Mouse (Mus musculus): ENCODE measurements around the gene Sigirr. TPM values are rescaled to one million over a fixed set of nuclear protein-coding genes. Genes with fewer than 3 reads are reported as not detected.

Gene Sigirr
- polyA plus RNA-seq (2012; rRNA removed), result 2.3 and 2.7 TPM in 2 replicates

GRCm38 (mm10) chr7:141099911-141100691, at the start of gene Sigirr:
TSS of gene Sigirr (minus strand) at chr7:141100572.

DNA sequence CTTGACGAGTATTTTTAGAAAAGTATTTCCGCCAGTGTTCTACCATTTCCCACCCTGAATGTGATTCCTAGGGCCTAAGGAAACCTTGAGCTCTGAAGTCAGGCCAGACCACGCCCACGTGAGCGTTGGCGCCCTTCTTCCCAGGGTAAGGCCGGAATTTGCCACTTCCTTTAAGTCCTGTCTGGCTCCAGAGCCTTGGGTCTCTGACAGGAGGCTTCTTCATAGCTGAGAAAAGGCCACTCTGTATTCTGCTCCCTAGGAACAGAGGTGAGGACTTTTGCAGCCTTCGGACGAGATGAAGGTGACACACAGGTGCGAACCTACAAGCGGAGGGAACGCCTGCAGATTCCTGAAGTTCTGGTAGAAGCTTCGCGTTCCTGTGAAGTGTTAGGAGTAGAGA, 21.9 kb upstream of the Sigirr start, which contains the start of gene Ptdss2:
Ptdss2 (plus strand) TSS at position 138 of the 400 bp plus-strand sequence.

DNA sequence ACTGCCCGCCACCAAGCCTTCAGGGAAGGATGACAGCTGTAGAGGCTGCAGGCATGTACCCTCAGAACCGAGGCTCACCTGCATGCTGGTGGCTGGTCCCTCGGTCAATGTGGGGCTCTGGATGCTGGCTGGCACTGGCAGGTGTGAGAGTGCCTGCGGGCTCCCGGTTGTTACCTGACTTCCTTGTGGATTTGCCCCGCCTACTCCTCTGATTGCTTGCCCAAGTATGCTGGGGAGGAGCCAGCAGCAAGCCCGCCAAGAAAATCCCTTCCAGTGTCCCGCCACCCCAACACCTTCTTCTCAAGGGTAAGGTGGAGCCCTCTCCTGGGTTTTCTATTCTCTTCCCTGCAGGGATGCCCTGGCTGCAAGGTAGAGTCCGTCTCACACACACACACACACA, 17.3 kb upstream of the Sigirr start, which contains the start of gene Ano9:
Ano9 (minus strand) TSS at position 171 of the 400 bp plus-strand sequence.

DNA sequence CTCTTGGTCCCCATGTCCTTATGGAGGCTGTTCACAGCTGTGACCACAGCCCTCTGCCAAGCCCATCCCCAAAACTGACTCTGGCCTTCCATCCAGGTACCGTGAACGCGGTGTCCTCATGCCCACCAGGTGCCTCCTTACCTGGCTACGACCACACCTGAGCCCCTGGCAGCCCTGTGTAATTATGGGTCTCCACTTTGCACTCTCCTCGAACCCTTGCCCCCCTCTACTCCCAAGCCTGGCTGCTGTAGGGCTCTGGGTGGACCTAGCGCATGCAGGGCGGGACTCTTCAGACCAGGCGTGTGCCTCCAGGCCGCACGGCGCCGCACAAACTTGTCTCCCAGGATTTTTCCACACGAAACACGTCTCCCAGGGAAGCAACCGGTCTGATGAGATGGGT, 22.5 kb downstream of the Sigirr start, which contains the start of gene Pkp3:
Pkp3 (plus strand) TSS at position 378 of the 400 bp plus-strand sequence.

DNA sequence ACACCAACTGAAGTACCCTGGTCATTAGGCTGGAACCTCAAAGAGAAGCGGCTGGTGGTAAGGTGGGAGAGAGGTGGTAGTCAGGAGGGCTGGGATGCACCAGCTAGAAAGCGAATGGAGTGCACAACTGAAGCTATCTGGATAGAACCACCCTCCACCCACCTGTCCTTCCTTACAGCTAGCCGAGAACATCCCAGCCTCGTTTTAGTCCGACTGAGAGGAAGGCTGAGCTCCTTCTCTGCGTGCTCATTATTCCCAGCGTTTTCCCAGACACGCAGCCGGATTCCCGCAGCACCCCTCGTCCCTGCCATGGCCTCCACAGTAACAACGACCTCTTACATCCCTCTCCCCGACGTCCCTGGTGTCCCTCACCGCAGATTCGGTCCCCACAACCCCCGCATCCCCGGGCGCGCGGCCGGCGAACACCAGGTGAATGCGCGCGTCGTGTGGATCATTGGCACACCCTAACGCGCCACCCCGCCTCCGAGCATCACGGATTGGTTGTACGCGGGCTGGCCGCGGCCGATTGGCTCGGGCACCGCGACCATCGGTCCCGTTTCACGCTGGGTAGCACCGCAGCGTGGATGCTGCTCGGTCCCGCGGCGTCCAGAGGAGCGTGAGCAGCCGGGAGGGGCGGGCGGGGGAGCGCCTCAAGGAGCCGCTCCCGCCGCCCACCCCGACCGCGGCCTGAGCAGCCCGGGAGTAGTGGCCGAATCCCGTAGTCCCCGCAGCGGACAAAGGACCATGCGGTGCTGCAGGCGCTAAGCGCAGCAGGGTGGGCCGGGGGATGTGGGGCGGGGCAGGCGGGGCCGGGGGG, 39.7 kb downstream of the Sigirr start, which contains the start of gene B4galnt4:
B4galnt4 (plus strand) TSS at position 679 of the 817 bp plus-strand sequence.

Other genes with a start within 250 kb of the Sigirr start
- gene Gm45785, start 244.2 kb downstream of the Sigirr start, polyA plus RNA-seq (2012; rRNA removed), result 0.08 and 0.14 TPM in 2 replicates
- 61.0 and 61.6 TPM in 2 replicates for gene Ric8a, start 243.6 kb downstream of the Sigirr start, polyA plus RNA-seq (2012; rRNA removed)
- 21.6 and 24.4 TPM in 2 replicates for gene Bet1l, start 243.0 kb downstream of the Sigirr start, polyA plus RNA-seq (2012; rRNA removed)
- gene Psmd13, start 218.6 kb downstream of the Sigirr start, polyA plus RNA-seq (2012; rRNA removed), result 167 and 206 TPM in 2 replicates
- gene Sirt3, start 218.3 kb downstream of the Sigirr start, polyA plus RNA-seq (2012; rRNA removed), result 22.4 and 26.1 TPM in 2 replicates
- gene Cox8b, start 200.1 kb downstream of the Sigirr start, polyA plus RNA-seq (2012; rRNA removed), result 0.50 and 1.3 TPM in 2 replicates
- 0.17 and 0.53 TPM in 2 replicates for gene Nlrp6, start 179.7 kb downstream of the Sigirr start, polyA plus RNA-seq (2012; rRNA removed)
- gene Pgghg, start 159.2 kb downstream of the Sigirr start, polyA plus RNA-seq (2012; rRNA removed), result 15.3 and 24.6 TPM in 2 replicates
- gene Ifitm5, start 150.3 kb downstream of the Sigirr start, polyA plus RNA-seq (2012; rRNA removed), result 0.88 and 2.0 TPM in 2 replicates
- not detected in 2 replicates for gene Gm45717, start 144.6 kb downstream of the Sigirr start, polyA plus RNA-seq (2012; rRNA removed)
- gene Ifitm2, start 144.6 kb downstream of the Sigirr start, polyA plus RNA-seq (2012; rRNA removed), result 87.0 and 380 TPM in 2 replicates
- gene Ifitm1, start 133.4 kb downstream of the Sigirr start, polyA plus RNA-seq (2012; rRNA removed), result 12.4 and 30.5 TPM in 2 replicates
- gene Ifitm3, start 89.8 kb downstream of the Sigirr start, polyA plus RNA-seq (2012; rRNA removed), result 5.5 and 20.2 TPM in 2 replicates
- 0.35 and 0.38 TPM in 2 replicates for gene Ifitm6, start 82.6 kb downstream of the Sigirr start, polyA plus RNA-seq (2012; rRNA removed)
- gene Gm17387, start 71.4 kb downstream of the Sigirr start, polyA plus RNA-seq (2012; rRNA removed), result not detected in 2 replicates
- 68.2 and 109 TPM in 2 replicates for gene B4galnt4, start 39.5 kb downstream of the Sigirr start, polyA plus RNA-seq (2012; rRNA removed)
- 1.5 and 2.1 TPM in 2 replicates for gene Pkp3, start 22.4 kb downstream of the Sigirr start, polyA plus RNA-seq (2012; rRNA removed)
- 0.52 and 0.88 TPM in 2 replicates for gene Ano9, start 17.2 kb upstream of the Sigirr start, polyA plus RNA-seq (2012; rRNA removed)
- gene Ptdss2, start 21.8 kb upstream of the Sigirr start, polyA plus RNA-seq (2012; rRNA removed), result 55.5 and 61.6 TPM in 2 replicates
- 44.5 and 71.8 TPM in 2 replicates for gene Rnh1, start 72.3 kb upstream of the Sigirr start, polyA plus RNA-seq (2012; rRNA removed)
- gene Hras, start 93.4 kb upstream of the Sigirr start, polyA plus RNA-seq (2012; rRNA removed), result 97.5 and 134 TPM in 2 replicates
- 15.4 and 17.1 TPM in 2 replicates for gene Lrrc56, start 93.6 kb upstream of the Sigirr start, polyA plus RNA-seq (2012; rRNA removed)
- 8.6 and 10.9 TPM in 2 replicates for gene Lmntd2, start 113.5 kb upstream of the Sigirr start, polyA plus RNA-seq (2012; rRNA removed)
- gene Rassf7, start 115.3 kb upstream of the Sigirr start, polyA plus RNA-seq (2012; rRNA removed), result 38.0 and 43.8 TPM in 2 replicates
- 45.8 and 52.9 TPM in 2 replicates for gene Phrf1, start 128.2 kb upstream of the Sigirr start, polyA plus RNA-seq (2012; rRNA removed)
- gene Irf7, start 165.9 kb upstream of the Sigirr start, polyA plus RNA-seq (2012; rRNA removed), result 0.49 and 0.77 TPM in 2 replicates
- 0.02 and 0.16 TPM in 2 replicates for gene Cdhr5, start 176.2 kb upstream of the Sigirr start, polyA plus RNA-seq (2012; rRNA removed)
- gene Sct, start 178.6 kb upstream of the Sigirr start, polyA plus RNA-seq (2012; rRNA removed), result 0.28 and 4.1 TPM in 2 replicates
- 0.56 and 1.6 TPM in 2 replicates for gene Drd4, start 191.4 kb upstream of the Sigirr start, polyA plus RNA-seq (2012; rRNA removed)
- 45.2 and 61.7 TPM in 2 replicates for gene Deaf1, start 227.1 kb upstream of the Sigirr start, polyA plus RNA-seq (2012; rRNA removed)
- 44.9 and 57.3 TPM in 2 replicates for gene Tmem80, start 227.2 kb upstream of the Sigirr start, polyA plus RNA-seq (2012; rRNA removed)
- 2.7 and 3.8 TPM in 2 replicates for gene Eps8l2, start 238.3 kb upstream of the Sigirr start, polyA plus RNA-seq (2012; rRNA removed)